Mouse (Mus musculus) brain, adult 2 months (tissue): ENCODE measurements at regions not wholly inside any gene's neighbourhood (a gene's known extent, or its start where the extent isn't known, plus 50 kb on each side); places are given as distances from the start of the nearest gene placed in this dataset.

Source experiments
- DNase-seq: peaks from one replicate; pipeline ENCODE4 v3.0.0; 2011; ENCODE audit warnings: low read depth, low spot score

- DNase-seq = no peak
Observed at GRCm38 (mm10) chr1:61316736-61317135, 321.9 kb upstream of the Pard3b start.

GRCm38 (mm10) chr1:61318042-61318441 is 320.6 kb upstream of the Pard3b start:
- DNase-seq = no peak

- peak; percentile 61 for DNase-seq
Observed at GRCm38 (mm10) chr1:61321513-61322145, 317.0 kb upstream of the Pard3b start.

- no peak for DNase-seq
Observed at GRCm38 (mm10) chr1:61331456-61331855, 307.2 kb upstream of the Pard3b start.

- no peak for DNase-seq
Observed at GRCm38 (mm10) chr1:61331906-61332305, 306.7 kb upstream of the Pard3b start.

- DNase-seq = no peak
Observed at GRCm38 (mm10) chr1:61336367-61336766, 302.3 kb upstream of the Pard3b start.

- DNase-seq = no peak
Observed at GRCm38 (mm10) chr1:61352921-61353320, 285.7 kb upstream of the Pard3b start.

- DNase-seq = no peak
Observed at GRCm38 (mm10) chr1:61353481-61353880, 285.1 kb upstream of the Pard3b start.

GRCm38 (mm10) chr1:61355241-61355640 is 283.4 kb upstream of the Pard3b start:
- DNase-seq = no peak

GRCm38 (mm10) chr1:61359011-61359930 is 279.4 kb upstream of the Pard3b start:
- DNase-seq = peak; percentile 57

GRCm38 (mm10) chr1:61372581-61372980 is 266.0 kb upstream of the Pard3b start:
- DNase-seq = no peak

- DNase-seq = no peak
Observed at GRCm38 (mm10) chr1:61373661-61374491, 264.7 kb upstream of the Pard3b start.

GRCm38 (mm10) chr1:61376417-61376816 is 262.2 kb upstream of the Pard3b start:
- no peak for DNase-seq

GRCm38 (mm10) chr1:61377070-61377469 is 261.6 kb upstream of the Pard3b start:
- DNase-seq = peak; percentile 85

- DNase-seq = no peak
Observed at GRCm38 (mm10) chr1:61378240-61378639, 260.4 kb upstream of the Pard3b start.

GRCm38 (mm10) chr1:61379771-61380517 is 258.7 kb upstream of the Pard3b start:
- no peak for DNase-seq

- peak; percentile 37 for DNase-seq
Observed at GRCm38 (mm10) chr1:61387587-61387986, 251.0 kb upstream of the Pard3b start.

GRCm38 (mm10) chr1:61397796-61398195 is 240.8 kb upstream of the Pard3b start:
- DNase-seq = no peak

GRCm38 (mm10) chr1:61402339-61402738 is 236.3 kb upstream of the Pard3b start:
- DNase-seq = no peak

GRCm38 (mm10) chr1:61407201-61407600 is 231.4 kb upstream of the Pard3b start:
- no peak for DNase-seq

- DNase-seq = no peak
Observed at GRCm38 (mm10) chr1:61414772-61415171, 223.9 kb upstream of the Pard3b start.
